Mouse (Mus musculus): Measurements from ENCODE around the gene Tmcc2. TPM values are rescaled to one million over a fixed set of nuclear protein-coding genes. Genes with fewer than 3 reads are reported as not detected.
A peak's percentile ranks its signal among the peaks of the same experiment; 100 is the strongest.

The Tmcc2 gene
- polyA plus RNA-seq, 1 experiment from 2014 or later = 42.4 TPM

DNA sequence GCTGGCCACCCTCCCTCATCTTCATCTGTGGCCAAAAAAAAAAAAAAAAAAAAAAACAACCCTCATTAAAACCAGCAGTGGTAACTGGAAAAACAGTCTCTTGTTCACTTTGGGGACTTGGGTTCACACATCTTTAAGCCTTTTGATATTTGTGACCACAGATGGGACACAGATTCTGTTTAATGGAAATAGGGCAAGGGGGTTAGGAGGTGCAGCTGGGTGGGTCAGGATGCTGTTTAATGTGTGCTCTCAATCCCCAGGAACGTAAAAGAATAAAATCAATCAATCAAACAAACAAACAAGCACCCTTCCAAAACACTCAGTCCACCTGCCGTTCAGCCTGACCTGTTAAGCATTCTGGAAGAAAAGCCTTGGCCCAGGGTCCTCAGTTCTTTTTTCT, 57.9 kb downstream of the Tmcc2 start:
- ATAC-seq (ENCODE audit: low FRiP score, low read depth) = 0 out of 2 replicates have a peak, but pooled peaks have one; percentile 7
- no peaks in the 10 kb centered on the region for H3K9me3 ChIP-seq
- peaks cover 46% of the 10 kb centered on the region for H3K4me1 ChIP-seq
- WGBS = 3% methylated on average over 2 of the region's 2 CpGs
- H3K4me2 ChIP-seq (replicated peaks) = peak overlapping the region; percentile 37
- peaks cover 38% of the 10 kb centered on the region for H3K36me3 ChIP-seq
- H3K27me3 ChIP-seq (replicated peaks) = no peaks in the 10 kb centered on the region
- H3K9ac ChIP-seq = 0 out of 2 replicates have a peak overlapping the region, but pooled peaks have one; percentile 26
- no peak overlapping the region for H3K4me3 ChIP-seq
- H3K27ac ChIP-seq = peak overlapping the region; percentile 70

DNA sequence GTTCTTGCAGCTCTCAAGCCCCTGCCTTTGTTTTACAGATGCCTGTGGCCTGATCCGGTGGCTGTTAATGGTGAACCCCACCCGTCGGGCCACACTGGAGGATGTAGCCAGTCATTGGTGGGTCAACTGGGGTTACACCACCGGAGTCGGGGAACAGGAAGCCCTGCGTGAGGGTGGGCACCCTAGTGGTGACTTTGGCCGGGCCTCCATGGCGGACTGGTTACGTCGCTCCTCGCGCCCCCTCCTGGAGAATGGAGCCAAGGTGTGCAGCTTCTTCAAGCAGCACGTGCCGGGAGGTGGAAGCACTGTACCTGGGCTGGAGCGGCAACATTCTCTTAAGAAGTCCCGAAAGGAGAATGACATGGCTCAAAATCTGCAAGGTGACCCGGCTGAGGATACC, 59.8 kb downstream of the Tmcc2 start:
- Histone ChIP-seq H3K4me2 (replicated peaks) (no peak overlapping the region), H3K9ac (no peak overlapping the region), H3K9me3 (no peaks in the 10 kb centered on the region), H3K4me1 (peaks cover 62% of the 10 kb centered on the region), H3K36me3 (peaks cover 47% of the 10 kb centered on the region), H3K27me3 (replicated peaks) (no peaks in the 10 kb centered on the region), H3K27ac (no peak overlapping the region), H3K4me3 (no peak overlapping the region)
- no peak for ATAC-seq (ENCODE audit: low FRiP score, low read depth)
- WGBS = 88% methylated on average over 17 of the region's 17 CpGs

DNA sequence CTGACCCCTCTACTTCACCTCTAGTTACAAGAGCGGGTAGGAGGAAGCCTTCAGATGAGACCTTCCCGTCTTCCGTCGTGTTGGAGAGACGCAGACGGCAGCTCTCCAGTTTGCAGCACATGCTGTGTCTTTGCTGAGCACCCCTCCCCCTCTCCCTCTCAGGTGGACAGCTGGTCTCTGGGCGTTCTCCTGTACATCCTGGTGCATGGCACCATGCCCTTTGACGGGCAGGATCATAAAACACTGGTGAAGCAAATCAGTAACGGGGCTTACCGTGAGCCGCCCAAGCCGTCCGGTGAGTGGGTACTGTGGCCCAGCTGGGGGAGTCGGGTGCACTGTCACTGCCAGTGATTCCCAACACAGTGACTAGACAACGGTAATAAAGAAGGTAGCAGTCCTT, 60.7 kb downstream of the Tmcc2 start:
- H3K27me3 ChIP-seq (replicated peaks) = no peaks in the 10 kb centered on the region
- no peaks in the 10 kb centered on the region for H3K9me3 ChIP-seq
- H3K4me3 ChIP-seq = no peak overlapping the region
- no peak overlapping the region for H3K9ac ChIP-seq
- WGBS = 74% methylated on average over 15 of the region's 15 CpGs
- no peak overlapping the region for H3K4me2 ChIP-seq (replicated peaks)
- H3K36me3 ChIP-seq = peaks cover 56% of the 10 kb centered on the region
- ATAC-seq (ENCODE audit: low FRiP score, low read depth) = no peak
- no peak overlapping the region for H3K27ac ChIP-seq
- peaks cover 66% of the 10 kb centered on the region for H3K4me1 ChIP-seq

DNA sequence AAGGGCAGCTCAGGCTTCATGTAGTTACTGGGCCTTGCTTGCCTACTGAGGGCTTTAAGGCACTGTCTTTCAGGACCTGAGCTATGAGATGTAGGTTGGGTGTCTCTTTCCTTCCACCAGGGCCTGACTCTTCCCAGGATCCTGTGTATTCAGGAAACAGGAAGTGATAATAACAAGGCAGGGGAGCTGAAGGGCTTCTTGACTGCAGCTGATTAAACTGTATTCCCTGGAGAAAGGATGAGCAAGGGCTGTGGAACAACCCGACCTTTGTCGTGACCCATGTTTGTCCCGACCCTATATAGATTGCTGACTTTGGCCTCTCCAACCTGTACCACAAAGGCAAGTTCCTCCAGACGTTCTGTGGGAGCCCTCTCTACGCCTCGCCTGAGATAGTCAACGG, 61.4 kb downstream of the Tmcc2 start:
- WGBS = 79% methylated on average over 7 of the region's 7 CpGs
- no peak overlapping the region for H3K27ac ChIP-seq

DNA sequence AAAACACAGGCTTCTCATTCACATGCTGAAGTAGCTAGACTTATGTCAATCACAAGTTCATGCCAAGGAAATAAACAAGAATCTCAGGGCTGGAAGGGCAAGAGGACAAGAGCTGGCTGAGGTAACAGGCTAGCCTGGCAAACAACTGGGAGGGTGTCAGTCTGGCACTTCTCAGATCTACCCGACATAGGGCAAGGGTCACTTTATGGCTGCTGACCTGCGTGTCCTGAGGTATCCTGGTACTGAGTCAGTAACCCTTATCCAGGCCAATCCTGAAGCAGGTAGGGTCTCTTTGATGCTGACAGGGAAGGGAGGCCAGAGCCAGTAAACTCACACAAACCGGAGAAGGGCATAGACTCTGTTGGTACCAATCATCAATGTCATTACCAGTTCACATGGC, 62.5 kb downstream of the Tmcc2 start:
- Histone ChIP-seq H3K27me3 (replicated peaks) (no peaks in the 10 kb centered on the region), H3K36me3 (peaks cover 58% of the 10 kb centered on the region)

More for the DNA sequence above, 61.4 kb downstream of the Tmcc2 start:
- Histone ChIP-seq H3K36me3 (peaks cover 58% of the 10 kb centered on the region), H3K4me3 (no peak overlapping the region), H3K9me3 (no peaks in the 10 kb centered on the region), H3K4me2 (replicated peaks) (no peak overlapping the region), H3K4me1 (peaks cover 63% of the 10 kb centered on the region), H3K27me3 (replicated peaks) (no peaks in the 10 kb centered on the region), H3K9ac (no peak overlapping the region)
- no peak for ATAC-seq (ENCODE audit: low FRiP score, low read depth)

DNA sequence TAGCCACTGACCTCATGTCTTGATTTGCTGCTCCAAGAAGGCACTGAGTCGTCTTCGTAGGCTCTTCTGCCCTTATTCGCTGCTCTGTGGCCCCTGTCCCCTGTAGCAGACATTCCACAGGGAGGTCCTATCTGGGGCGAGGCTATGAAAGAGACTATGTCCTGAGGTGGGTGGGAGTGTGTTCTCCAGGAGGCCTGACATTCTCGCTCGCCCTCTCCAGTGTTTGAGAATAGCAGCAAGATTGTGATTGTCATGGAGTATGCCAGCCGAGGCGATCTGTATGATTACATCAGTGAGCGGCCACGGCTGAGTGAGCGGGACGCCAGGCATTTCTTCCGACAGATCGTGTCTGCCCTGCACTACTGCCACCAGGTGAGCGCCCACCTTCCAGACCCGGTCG, 63.6 kb downstream of the Tmcc2 start:
- Histone ChIP-seq H3K36me3 (peaks cover 57% of the 10 kb centered on the region), H3K27ac (0 out of 2 replicates have a peak overlapping the region, but pooled peaks have one; percentile 27), H3K27me3 (replicated peaks) (no peaks in the 10 kb centered on the region), H3K4me2 (replicated peaks) (no peak overlapping the region), H3K4me3 (no peak overlapping the region), H3K4me1 (peaks cover 63% of the 10 kb centered on the region), H3K9me3 (no peaks in the 10 kb centered on the region), H3K9ac (no peak overlapping the region)
- whole genome bisulfite sequencing = 87% methylated on average over 17 of the region's 17 CpGs
- no peak for ATAC-seq (ENCODE audit: low FRiP score, low read depth)

More for the DNA sequence above, 62.5 kb downstream of the Tmcc2 start:
- no peak for ATAC-seq (ENCODE audit: low FRiP score, low read depth)
- Histone ChIP-seq H3K9me3 (no peaks in the 10 kb centered on the region), H3K4me3 (no peak overlapping the region), H3K4me2 (replicated peaks) (no peak overlapping the region), H3K9ac (no peak overlapping the region), H3K4me1 (peaks cover 60% of the 10 kb centered on the region), H3K27ac (no peak overlapping the region)
- 82% methylated on average over 3 of the region's 3 CpGs for whole genome bisulfite sequencing

DNA sequence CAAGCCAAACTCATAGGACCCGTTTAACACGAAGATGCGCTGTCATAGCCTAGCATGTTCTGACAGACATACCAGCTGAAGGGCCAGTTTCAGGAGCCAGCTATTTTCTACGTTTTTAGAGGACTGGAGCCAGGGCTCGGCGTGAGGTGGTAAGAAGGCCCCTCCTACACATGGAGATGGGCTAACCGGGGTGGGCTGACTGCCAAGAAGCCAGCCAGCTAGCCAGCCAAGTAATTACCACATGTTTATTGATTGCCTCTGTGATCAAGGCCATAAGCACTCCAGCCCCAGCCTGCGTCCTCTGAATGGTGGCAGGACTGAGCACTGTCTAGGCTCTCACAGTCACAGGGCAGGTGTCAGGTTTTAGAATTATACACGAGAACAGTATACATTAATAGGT, 64.3 kb downstream of the Tmcc2 start:
- no peaks in the 10 kb centered on the region for H3K27me3 ChIP-seq (replicated peaks)
- peaks cover 63% of the 10 kb centered on the region for H3K4me1 ChIP-seq
- 51% methylated on average over 9 of the region's 9 CpGs for WGBS
- H3K4me2 ChIP-seq (replicated peaks) = 0 out of 2 replicates have a peak overlapping the region, but pooled peaks have one; percentile 0
- peak overlapping the region; percentile 11; the same call in 1 of the 2 replicates for H3K27ac ChIP-seq
- no peak overlapping the region for H3K4me3 ChIP-seq
- no peaks in the 10 kb centered on the region for H3K9me3 ChIP-seq
- peak; percentile 21 for ATAC-seq (ENCODE audit: low FRiP score, low read depth)
- H3K9ac ChIP-seq = no peak overlapping the region
- peaks cover 50% of the 10 kb centered on the region for H3K36me3 ChIP-seq

DNA sequence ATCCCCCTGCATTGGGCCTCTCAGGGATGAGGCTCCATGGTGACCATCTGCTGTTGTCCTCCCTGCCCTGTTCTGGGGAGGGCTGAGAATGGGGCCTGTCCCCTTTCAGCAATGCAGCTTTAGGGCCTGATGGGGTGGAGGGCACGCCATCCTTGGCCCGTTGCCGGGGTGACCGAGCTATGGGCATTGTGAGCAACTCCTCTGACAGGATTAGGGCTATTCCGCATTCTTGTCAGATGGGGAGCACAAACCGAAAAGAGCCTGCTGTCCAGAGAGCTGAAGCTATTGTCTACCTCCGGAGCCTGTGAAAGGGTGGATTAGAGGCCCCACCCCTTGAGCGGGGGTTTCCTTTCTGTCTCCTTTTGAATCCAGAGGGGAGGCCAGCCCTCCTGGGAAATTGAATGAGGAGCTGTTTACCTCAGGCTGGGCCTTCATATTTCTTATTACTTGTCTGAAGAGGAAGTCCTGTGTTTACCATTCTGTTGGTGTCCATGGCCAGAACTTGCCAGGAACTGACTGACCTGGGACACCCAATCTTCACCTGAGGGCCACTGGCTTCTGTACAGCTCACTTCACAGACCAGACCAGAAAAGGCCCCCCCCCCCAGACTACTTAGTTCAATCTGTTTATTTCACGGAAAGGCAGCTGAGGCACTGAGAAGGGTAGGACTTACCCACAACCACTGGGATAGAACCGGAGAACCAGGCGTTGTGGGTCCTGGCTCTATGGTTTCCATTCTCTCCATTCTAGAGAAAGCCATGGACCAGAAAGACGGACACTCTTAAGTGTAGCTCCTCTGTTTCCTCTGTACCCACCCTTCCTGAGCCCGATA, 68.2 kb downstream of the Tmcc2 start:
- Histone ChIP-seq H3K4me1 (peaks cover 83% of the 10 kb centered on the region), H3K27me3 (replicated peaks) (no peaks in the 10 kb centered on the region), H3K4me2 (replicated peaks) (peak overlapping the region; percentile 38), H3K9me3 (no peaks in the 10 kb centered on the region), H3K27ac (peak overlapping the region; percentile 89), H3K4me3 (no peak overlapping the region), H3K9ac (peak overlapping the region; percentile 42), H3K36me3 (peaks cover 18% of the 10 kb centered on the region; the same call in 1 of the 2 replicates)
- ATAC-seq (ENCODE audit: low FRiP score, low read depth) = peak; percentile 88
- WGBS = 12% methylated on average over 13 of the region's 13 CpGs

DNA sequence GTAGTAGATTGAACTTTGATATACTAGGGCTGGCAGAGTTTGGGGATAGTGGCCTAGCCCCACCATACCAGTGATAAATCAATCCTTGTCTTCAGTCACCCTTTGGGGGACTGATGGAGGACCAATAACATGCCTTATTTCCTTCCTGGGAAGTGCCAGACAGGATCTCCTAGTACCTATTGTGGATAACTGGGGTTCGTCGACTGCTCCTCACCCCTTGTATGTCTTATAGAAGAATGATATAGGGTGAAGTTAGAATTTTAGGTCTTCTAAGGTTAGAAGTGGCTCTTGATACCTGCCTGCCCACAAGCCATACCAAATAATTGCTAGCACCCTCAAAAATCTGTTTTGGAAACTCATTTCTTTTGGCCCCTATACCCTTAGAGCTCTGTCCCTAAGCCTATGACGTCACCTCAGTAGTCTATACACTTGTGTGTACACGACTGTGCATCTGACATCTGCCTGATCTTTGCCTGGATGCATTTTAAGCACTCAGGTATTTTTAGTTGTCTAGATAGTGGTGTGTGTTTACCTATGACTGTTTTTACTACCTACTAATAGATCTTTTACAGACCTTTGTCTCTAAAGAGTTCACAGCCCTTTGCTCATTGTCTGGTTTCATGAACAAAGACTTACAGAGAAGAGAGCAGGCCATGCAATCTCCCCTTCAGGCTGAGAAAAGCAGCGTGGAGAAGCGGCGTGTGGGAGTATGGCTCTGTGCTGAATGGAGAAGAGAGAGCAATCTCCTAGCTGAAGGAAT, 69.1 kb downstream of the Tmcc2 start:
- no peak for ATAC-seq (ENCODE audit: low FRiP score, low read depth)
- H3K27me3 ChIP-seq (replicated peaks) = no peaks in the 10 kb centered on the region
- peak overlapping the region; percentile 38 for H3K4me2 ChIP-seq (replicated peaks)
- peak overlapping the region; percentile 33; the same call in 1 of the 2 replicates for H3K9ac ChIP-seq
- no peaks in the 10 kb centered on the region for H3K9me3 ChIP-seq
- WGBS = 26% methylated on average over 7 of the region's 7 CpGs
- no peak overlapping the region for H3K4me3 ChIP-seq
- H3K36me3 ChIP-seq = peaks cover 12% of the 10 kb centered on the region; the same call in 1 of the 2 replicates
- H3K4me1 ChIP-seq = peaks cover 83% of the 10 kb centered on the region
- H3K27ac ChIP-seq = peak overlapping the region; percentile 89

DNA sequence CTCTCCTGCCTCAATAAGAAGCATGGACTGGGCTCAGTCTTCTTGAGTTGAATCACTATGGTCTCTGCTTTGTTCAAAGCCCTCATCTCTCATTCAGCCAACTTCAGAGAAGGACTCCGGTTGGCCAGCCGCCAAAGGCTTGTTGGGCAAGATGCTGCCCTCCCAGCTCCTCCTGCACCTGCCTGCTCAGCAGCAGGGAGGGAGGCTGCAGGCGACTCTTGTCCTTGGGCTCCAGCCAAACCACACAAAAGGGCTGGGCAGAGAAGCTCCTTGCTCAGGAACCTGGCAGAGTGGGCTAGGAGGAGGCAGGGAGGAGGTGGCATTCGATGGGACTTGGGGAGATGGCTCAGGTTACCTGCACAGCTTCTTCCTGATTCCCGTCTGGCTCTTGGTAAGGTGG, 71.8 kb downstream of the Tmcc2 start:
- H3K27ac ChIP-seq = peak overlapping the region; percentile 54; the same call in 1 of the 2 replicates
- no peak; the same call in 1 of the 2 replicates for ATAC-seq (ENCODE audit: low FRiP score, low read depth)
- H3K4me1 ChIP-seq = peaks cover 73% of the 10 kb centered on the region
- H3K4me2 ChIP-seq (replicated peaks) = peak overlapping the region; percentile 89
- no peak overlapping the region for H3K4me3 ChIP-seq
- no peaks in the 10 kb centered on the region for H3K9me3 ChIP-seq
- H3K27me3 ChIP-seq (replicated peaks) = no peaks in the 10 kb centered on the region
- no peaks in the 10 kb centered on the region; the same call in 1 of the 2 replicates for H3K36me3 ChIP-seq
- WGBS = 48% methylated on average over 5 of the region's 5 CpGs
- H3K9ac ChIP-seq = no peak overlapping the region

DNA sequence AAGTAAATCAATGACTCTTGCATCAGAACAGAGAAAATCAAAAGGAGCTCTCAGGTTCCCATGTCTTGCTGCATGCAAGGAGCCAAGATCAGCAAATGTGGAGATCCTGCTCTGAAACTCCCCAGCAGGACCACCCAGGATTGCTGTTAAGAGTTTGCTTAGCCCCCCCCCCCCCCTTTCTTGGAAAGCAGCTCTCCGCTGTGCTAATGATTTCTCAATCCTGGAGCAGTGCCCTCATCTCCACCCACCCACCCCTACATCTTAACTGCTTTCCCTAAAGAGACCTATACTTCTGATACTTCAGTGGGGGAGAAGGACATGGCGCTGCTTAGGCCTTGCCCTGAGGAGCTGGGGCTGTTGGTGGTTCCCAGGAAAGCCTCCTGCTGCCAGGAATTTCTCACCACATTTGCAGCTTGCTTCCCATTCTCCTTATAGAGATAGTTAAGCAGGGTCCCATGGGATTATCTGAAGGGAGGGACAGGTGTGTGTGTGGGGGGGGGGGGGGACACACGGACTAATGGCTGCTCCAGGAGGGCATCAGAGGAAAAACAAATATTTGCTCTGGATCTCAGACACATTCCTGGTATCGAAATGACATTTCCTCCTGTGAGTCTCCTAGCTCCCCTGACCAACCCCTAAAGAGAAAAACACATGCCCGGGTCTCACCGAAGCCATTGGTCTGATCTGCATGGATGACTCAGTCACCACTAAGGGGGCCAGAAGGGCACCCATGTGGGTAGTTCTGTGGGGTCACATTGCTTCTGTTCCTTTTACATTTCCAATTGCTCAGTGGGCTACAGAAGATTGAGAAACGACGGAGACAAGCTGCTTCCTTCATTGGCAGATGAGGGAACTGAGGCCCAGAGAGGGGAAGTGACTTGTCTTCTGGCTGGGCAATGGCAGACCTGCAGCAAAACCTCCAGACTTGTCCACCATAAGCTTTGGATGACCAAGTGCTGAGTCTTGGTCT, 72.9 kb downstream of the Tmcc2 start:
- no peak for ATAC-seq (ENCODE audit: low FRiP score, low read depth)
- H3K36me3 ChIP-seq = no peaks in the 10 kb centered on the region; the same call in 1 of the 2 replicates
- peak overlapping the region; percentile 70 for H3K4me3 ChIP-seq
- H3K9ac ChIP-seq = peak overlapping the region; percentile 80
- no peaks in the 10 kb centered on the region for H3K27me3 ChIP-seq (replicated peaks)
- H3K4me1 ChIP-seq = peaks cover 66% of the 10 kb centered on the region
- 35% methylated on average over 8 of the region's 8 CpGs for WGBS
- H3K9me3 ChIP-seq = no peaks in the 10 kb centered on the region
- peak overlapping the region; percentile 89 for H3K4me2 ChIP-seq (replicated peaks)
- peak overlapping the region; percentile 54; the same call in 1 of the 2 replicates for H3K27ac ChIP-seq
